Mouse (Mus musculus) heart, adult 8-10 months (tissue): ENCODE data around the gene Myl4. TPM values are rescaled to one million over a fixed set of nuclear protein-coding genes. Genes with fewer than 3 reads are reported as not detected.

Experiments
- DNase-seq: peaks from one replicate; pipeline ENCODE4 v3.0.0; 2022; ENCODE audit warnings: low spot score
- total RNA-seq, 4 experiments: library from RNA; stranded (reverse); gene quantifications; 2 replicates each; pipeline ENCODE4 v1.2.4; 2022

Myl4 gene
- total RNA-seq, 4 experiments from 2014 or later: 630 to 827 (median 696) TPM

GRCm38 (mm10) chr11:104630185-104630835 is 79.8 kb downstream of the Myl4 start:
- DNase-seq: peak; percentile 30

GRCm38 (mm10) chr11:104631306-104631705 is 80.8 kb downstream of the Myl4 start:
- DNase-seq: no peak

- DNase-seq: no peak
Measured at GRCm38 (mm10) chr11:104637010-104637409, 86.5 kb downstream of the Myl4 start.

- DNase-seq: no peak
Measured at GRCm38 (mm10) chr11:104638006-104638405, 87.5 kb downstream of the Myl4 start.

GRCm38 (mm10) chr11:104638906-104639305 is 88.4 kb downstream of the Myl4 start:
- no peak for DNase-seq

- no peak for DNase-seq
Measured at GRCm38 (mm10) chr11:104639634-104640033, 89.2 kb downstream of the Myl4 start.

GRCm38 (mm10) chr11:104640894-104641293 is 90.4 kb downstream of the Myl4 start:
- no peak for DNase-seq

- DNase-seq: no peak
Measured at GRCm38 (mm10) chr11:104643236-104643635, 92.8 kb downstream of the Myl4 start.

Other genes starting within 250 kb of the Myl4 start
- gene Kansl1, start 81.8 kb upstream of the Myl4 start, total RNA-seq: 10 to 100 TPM; 27.0 to 30.0 (median 28.8) TPM
- gene Cdc27, start within 50 bp of the Myl4 start, total RNA-seq: 10 to 100 TPM; 24.6 to 33.6 (median 30.5) TPM
- gene Itgb3, start 57.3 kb downstream of the Myl4 start, total RNA-seq: 1 to 10 TPM; 2.2 to 4.1 (median 2.9) TPM
- gene Gm11639, start 135.0 kb downstream of the Myl4 start, total RNA-seq: under 1 TPM; 0.03 TPM